9 mouse cellular contexts compared by ENCODE assay signal in the genomic region with DNA sequence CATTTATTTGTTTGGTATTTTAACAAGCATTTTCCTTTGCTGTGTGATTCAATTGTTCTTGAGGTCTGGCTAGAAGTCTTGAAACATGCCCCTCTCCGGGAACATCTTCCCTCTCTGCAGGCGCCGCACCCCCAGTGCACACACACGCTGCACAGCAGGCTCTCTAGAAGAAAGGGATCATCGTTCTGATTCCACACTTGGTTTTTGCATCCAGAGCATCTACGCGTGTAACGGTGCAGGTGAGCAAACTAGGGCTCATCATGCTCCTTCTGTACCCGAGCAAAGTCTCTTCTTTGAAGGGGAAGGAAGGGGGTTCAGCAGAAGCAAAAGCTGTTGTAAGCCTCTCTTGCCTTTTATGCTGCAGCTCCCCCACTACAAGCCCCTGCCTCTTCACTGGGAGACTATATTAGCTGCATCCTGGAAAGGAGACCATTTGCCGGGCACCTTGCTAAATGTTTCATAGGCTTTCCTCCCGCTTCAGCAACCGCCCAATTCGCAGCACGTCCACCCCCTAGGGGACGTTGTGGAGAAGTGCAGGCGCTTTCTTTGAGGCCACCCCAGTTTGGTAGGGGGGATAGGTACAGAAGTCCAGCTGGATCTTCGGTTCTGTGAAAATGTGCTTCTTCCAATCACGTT. TPM values are rescaled to one million over a fixed set of nuclear protein-coding genes. Genes with fewer than 3 reads are reported as not detected.
DNase-seq lines count a peak whose midpoint lies in the region; ATAC-seq and TF ChIP-seq lines count a peak whose summit lies in the region.
"Had no signal": no experiment of that assay in that cellular context is flagged by ENCODE, and none has a peak within 500 bp of the region (broad histone marks: within the 10 kb centered on the region; RNA-seq: fewer than 3 reads in every experiment).

A gene (minus strand): TSS at position 51 of the 636 bp plus-strand sequence.

- no peaks in the 10 kb centered on the region for H3K9me3 ChIP-seq in forebrain, embryonic 12.5 days
- H3K9me3 ChIP-seq in lung, embryonic 14.5 days (ENCODE audit: low read depth, low read length), result no peaks in the 10 kb centered on the region

- peak within 1 kb of the TSS; percentile 96 for H3K4me2 ChIP-seq in forebrain, embryonic 12.5 days
- H3K4me2 ChIP-seq in lung, embryonic 14.5 days, result peak within 1 kb of the TSS; percentile 96; the same call in 1 of the 2 replicates

- no peaks in the 10 kb centered on the region for H3K36me3 ChIP-seq in forebrain, embryonic 12.5 days (replicated peaks)
- no peaks in the 10 kb centered on the region for H3K36me3 ChIP-seq in lung, embryonic 14.5 days (ENCODE audit: insufficient read depth)

- peak within 1 kb of the TSS; percentile 64 for H3K4me3 ChIP-seq in forebrain, embryonic 12.5 days (replicated peaks)
- H3K4me3 ChIP-seq in lung, embryonic 14.5 days (ENCODE audit: low read depth, low read length), result no peak within 1 kb of the TSS

- DNase-seq in urinary bladder, postnatal 14 days (ENCODE audit: low spot score), result peak; percentile 7
- DNase-seq in urinary bladder, postnatal 4 days (ENCODE audit: low spot score in 2 of 2), result no peak
- peak; percentile 74 for DNase-seq in brain, adult 2 months (ENCODE audit: low read depth, low spot score)
- DNase-seq in kidney, adult 9 months, result peak; percentile 43
- peak; percentile 76 for DNase-seq in lung, embryonic 14.5 days

- no peak within 1 kb of the TSS; the same call in 1 of the 2 replicates for H3K9ac ChIP-seq in forebrain, embryonic 12.5 days
- no peak within 1 kb of the TSS for H3K9ac ChIP-seq in lung, embryonic 14.5 days

- 8% methylated on average over 18 of the region's 18 CpGs for WGBS in forebrain, embryonic 12.5 days
- 19% methylated on average over 18 of the region's 18 CpGs for WGBS in lung, embryonic 14.5 days

- H3K27ac ChIP-seq in forebrain, embryonic 12.5 days, result 0 out of 2 replicates have a peak within 1 kb of the TSS, but pooled peaks have one; percentile 5
- H3K27ac ChIP-seq in lung, embryonic 14.5 days (ENCODE audit: low read depth), result no peak within 1 kb of the TSS
- H3K27ac ChIP-seq: macrophage had no signal

- TF ChIP-seq CTCF in lung, embryonic 14.5 days (IDR thresholded peaks at IDR 0.05; ENCODE audit: low read depth), result peak; percentile 85

- ATAC-seq in forebrain, embryonic 12.5 days (ENCODE audit: low FRiP score), result peak; percentile 18; the same call in 1 of the 2 replicates
- no peak for ATAC-seq in lung, embryonic 14.5 days (ENCODE audit: insufficient read depth)
- ATAC-seq in neutrophil, adult 5-6 weeks (ENCODE audit: extremely low read depth, insufficient number of reproducible peaks, low FRiP score, poor library complexity, severe bottlenecking), result peak; percentile 60; the same call in 1 of the 2 replicates
- ATAC-seq in erythroid progenitor cell, adult 5-6 weeks (replicated peaks; ENCODE audit: low FRiP score, poor library complexity, severe bottlenecking), result no peak

- peaks cover 54% of the 10 kb centered on the region for H3K27me3 ChIP-seq in forebrain, embryonic 12.5 days
- peaks cover 52% of the 10 kb centered on the region for H3K27me3 ChIP-seq in lung, embryonic 14.5 days (ENCODE audit: insufficient read depth, low read length)

- peaks cover 24% of the 10 kb centered on the region for H3K4me1 ChIP-seq in forebrain, embryonic 12.5 days
- H3K4me1 ChIP-seq in lung, embryonic 14.5 days (ENCODE audit: insufficient read depth), result no peaks in the 10 kb centered on the region

RNA-seq across cellular contexts. Expression of the gene that starts here (rescaled TPM):
- 29.9 and 31.0 TPM in 2 replicates for polyA plus RNA-seq in forebrain, embryonic 12.5 days (2016; fragmentation: Nextera tagmentation; extraction: Ambion mirVana)
- polyA plus RNA-seq in lung, embryonic 14.5 days (2014; fragmentation: Nextera tagmentation; extraction: Ambion mirVana), result 2.1 and 4.3 TPM in 2 replicates
- 17.9 and 30.6 TPM in 2 replicates for total RNA-seq in neutrophil, adult 5-6 weeks (2017)
- 1.1 and 2.1 TPM in 2 replicates for total RNA-seq in erythroid progenitor cell, adult 5-6 weeks (2015; ENCODE audit: low replicate concordance)
- total RNA-seq in erythroid progenitor cell, adult 5-6 weeks (2017; ENCODE audit: low replicate concordance), result 0.13 TPM in 1 of 2 replicates, not detected in the other
- polyA plus RNA-seq: macrophage had no signal

Comparison
In these comparisons a context has a peak if more than half of its experiments do, and no peak if none do; other contexts are left out.
1. DNase-seq: peak in urinary bladder, postnatal 14 days (single experiment), brain, adult 2 months (single experiment), kidney, adult 9 months (single experiment) and lung, embryonic 14.5 days (single experiment); none in urinary bladder, postnatal 4 days (0 of 2).
2. ATAC-seq: peak in forebrain, embryonic 12.5 days (single experiment) and neutrophil, adult 5-6 weeks (single experiment); none in lung, embryonic 14.5 days (single experiment) and erythroid progenitor cell, adult 5-6 weeks (single experiment).